Mouse (Mus musculus) testis, adult 2 months (tissue): ENCODE measurements around the gene Fbn1.

Experiments used
- CTCF ChIP-seq: fragments of 200-500 bp; IDR thresholded peaks from 2 replicates; pipeline ENCODE4 v1.5.1; 2012; ENCODE audit warnings: low read depth, mild to moderate bottlenecking, inconsistent platforms, low read length, moderate library complexity; ENCODE audit not compliant: control insufficient read depth, insufficient read depth, insufficient replicate concordance
- POLR2A ChIP-seq: fragments of 200-500 bp; IDR thresholded peaks from 2 replicates; pipeline ENCODE4 v1.6.1; 2012; ENCODE audit warnings: low read depth, mild to moderate bottlenecking, inconsistent platforms, low read length, moderate library complexity; ENCODE audit not compliant: control insufficient read depth

GRCm38 (mm10) chr2:125480057-125480456 lies 27.7 kb downstream of the Fbn1 start:
- TF ChIP-seq CTCF: no peak
- TF ChIP-seq POLR2A: no peak
